Mouse (Mus musculus) lung, postnatal 36 days (tissue): ENCODE measurements at regions not wholly inside any gene's neighbourhood (a gene's known extent, or its start where the extent isn't known, plus 50 kb on each side); places are given as distances from the start of the nearest gene placed in this dataset.
A peak's percentile ranks its signal among the peaks of the same experiment; 100 is the strongest.

Experiments
- DNase-seq: peaks from one replicate; pipeline ENCODE4 v3.0.0; 2022; ENCODE audit warnings: mixed read lengths

DNA sequence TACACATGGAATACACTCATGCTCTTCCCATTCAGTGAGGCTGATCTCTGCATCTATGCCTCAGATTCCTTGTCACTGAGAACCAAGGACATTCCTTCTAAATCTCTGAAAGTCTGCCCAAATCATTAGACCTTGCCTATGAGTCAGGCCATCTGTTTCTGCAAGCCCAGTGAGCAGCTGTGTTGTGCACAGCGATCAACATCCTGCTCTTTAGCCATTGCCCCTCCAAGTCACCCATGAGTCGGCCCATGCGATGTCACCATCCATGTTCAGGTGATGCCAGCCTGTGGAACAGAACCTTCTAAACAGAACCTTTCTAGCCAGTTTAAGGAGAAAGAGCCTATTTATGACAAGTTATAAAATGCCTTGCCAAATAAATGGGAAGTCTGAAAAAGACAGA, 66.4 kb upstream of the Sfrp2 start:
- peak; percentile 22 for DNase-seq

GRCm38 (mm10) chr3:83701075-83701474, 65.0 kb upstream of the Sfrp2 start:
- DNase-seq = peak; percentile 57

GRCm38 (mm10) chr3:83704559-83704958, 61.6 kb upstream of the Sfrp2 start:
- DNase-seq = no peak

DNA sequence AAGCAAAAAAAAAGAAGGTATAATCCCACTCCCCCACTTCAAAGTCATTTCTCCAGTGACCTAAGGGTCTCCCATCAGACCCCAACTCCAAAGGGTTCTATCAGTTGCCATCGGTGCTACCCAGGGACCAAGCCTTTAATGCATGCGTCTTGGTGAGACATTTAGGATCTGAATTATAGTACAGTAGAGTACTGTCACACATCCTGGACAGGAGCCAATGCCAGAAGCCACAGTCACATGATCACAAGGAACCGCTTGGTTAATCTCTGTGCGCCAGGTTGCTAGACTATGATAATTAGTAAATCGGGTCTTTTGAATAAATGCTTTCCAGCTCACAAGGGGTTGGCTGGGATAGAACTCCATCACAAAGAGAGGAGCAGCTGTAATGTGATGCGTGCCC, 60.9 kb upstream of the Sfrp2 start:
- no peak for DNase-seq

DNA sequence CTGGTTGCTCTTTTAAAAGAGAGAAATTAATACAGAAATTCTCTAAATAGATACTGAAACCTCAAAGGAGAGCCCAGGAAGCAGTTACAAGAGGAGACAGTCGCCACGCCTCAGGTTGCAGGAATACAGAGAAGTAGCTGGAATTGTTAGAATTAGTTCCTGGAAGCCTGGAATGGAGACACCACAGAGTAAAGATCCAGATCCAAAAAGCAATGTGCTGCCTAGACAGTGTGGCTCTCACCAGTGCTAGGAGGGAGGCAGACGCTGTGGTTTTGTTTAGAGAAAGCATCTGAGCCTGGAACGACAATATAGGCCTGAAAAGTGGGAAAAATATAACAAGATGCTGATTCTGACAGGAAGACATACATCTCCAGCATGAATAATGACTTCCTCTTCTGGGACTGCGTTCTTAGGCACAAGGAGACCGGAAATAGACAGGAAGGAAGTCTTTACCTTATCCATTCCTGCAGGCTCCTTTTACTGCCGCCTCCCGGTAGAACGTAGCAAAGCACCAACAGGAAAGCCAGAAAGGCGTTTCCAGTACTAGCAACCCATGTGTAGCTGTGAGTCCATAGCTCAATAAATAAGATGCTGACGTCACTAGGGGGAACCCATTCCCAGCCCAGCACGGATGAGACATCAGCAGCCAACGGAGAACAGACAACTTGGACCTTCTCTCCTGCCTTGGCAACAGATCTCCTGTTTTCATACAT, 59.4 kb upstream of the Sfrp2 start:
- peak; percentile 30 for DNase-seq

DNA sequence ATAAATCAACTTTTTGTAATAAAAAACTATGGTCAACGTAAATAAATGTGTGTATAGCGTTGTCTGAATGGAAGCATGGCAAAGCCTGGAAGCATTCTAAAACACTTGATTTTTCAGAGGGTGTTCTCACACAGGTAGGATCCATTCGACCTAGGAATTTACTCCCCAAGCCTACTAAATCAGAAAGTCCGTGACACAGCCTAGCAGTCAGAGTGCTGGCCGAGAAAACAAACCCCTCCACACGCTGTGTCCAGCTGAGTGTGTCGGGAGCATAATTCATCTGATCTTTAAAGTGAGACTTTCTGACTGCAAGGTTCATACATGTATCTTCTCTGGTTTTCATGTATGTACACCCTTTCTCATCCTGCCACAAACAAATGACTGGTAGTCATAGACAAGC, 58.8 kb upstream of the Sfrp2 start:
- no peak for DNase-seq

GRCm38 (mm10) chr3:83708973-83709372, 57.1 kb upstream of the Sfrp2 start:
- peak; percentile 32 for DNase-seq

GRCm38 (mm10) chr3:83709531-83709930, 56.6 kb upstream of the Sfrp2 start:
- no peak for DNase-seq

DNA sequence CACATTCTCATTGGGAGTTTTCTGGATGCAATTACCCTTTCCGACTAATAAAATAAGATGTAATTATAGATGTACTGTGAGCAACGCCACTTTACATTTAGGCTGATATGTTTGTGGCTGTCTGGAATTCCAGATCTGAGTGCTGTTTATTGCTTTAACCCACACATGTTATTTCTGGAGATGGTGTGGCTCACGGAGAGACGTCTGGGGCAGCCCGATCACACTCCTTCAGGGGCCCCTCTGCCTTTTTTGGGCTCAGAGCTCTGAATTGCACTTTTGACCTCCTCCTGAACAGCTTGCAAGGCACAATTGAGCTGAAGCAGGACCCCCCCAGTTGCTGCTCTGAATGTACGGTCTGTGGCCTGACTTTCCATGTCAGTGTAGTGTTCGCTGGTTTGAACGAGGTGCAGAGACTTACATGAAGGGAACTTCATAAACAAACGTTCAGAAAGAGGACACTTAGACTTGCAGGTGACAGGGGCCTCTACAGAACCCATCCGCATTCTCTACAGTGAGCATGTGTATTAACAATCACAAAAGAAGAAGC, 55.1 kb upstream of the Sfrp2 start:
- DNase-seq = no peak

DNA sequence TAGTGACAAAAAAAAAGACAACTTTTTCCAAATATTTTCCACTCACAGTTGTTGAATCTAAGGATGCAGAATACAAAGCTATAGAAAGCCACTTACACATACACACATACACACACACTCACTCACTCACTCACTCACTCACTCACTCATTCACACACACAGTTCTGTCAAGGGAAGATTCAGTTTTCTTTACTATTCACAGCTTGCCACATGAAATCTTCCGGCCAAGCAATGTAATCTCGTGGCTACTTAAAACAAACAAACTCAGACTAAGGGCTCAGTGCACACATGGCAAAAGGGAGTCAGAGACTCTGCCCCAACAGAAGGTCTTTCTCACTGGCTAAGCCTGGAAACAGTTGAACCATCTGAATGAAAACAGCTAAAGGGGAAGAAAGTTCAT, 53.8 kb upstream of the Sfrp2 start:
- no peak for DNase-seq

DNA sequence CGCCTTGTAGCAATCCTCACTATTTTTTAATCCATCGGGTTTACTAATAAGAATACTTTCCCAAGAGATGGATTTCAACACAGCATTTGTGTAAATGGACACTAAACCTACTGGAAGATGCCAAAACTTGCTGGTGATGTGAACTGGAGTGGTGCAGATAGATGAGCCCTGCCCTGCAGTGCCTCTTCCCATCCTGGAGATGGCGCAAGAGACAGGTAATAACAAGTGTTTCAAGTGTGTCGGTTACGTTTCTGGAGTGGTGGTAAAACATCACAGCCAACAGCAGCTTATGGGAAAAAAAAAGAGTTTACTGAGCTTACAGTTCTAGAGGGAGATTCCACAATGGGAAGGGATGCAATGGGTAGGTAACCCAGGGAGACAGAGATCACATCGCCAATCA, 51.5 kb upstream of the Sfrp2 start:
- peak; percentile 29 for DNase-seq
